Mouse (Mus musculus) adrenal gland, postnatal 36 days (tissue): Measurements from ENCODE around the gene Mfsd2a. TPM values are rescaled to one million over a fixed set of nuclear protein-coding genes. Genes with fewer than 3 reads are reported as not detected.

Experiments used
- total RNA-seq, 2 experiments: library from RNA; stranded (reverse); gene quantifications; 2 replicates each; pipeline ENCODE4 v1.2.3; 2021

Mfsd2a gene
- total RNA-seq, 2 experiments from 2014 or later = 5.4 to 6.6 TPM

Other genes starting within 250 kb of the Mfsd2a start
- gene Ppt1, start 124.9 kb downstream of the Mfsd2a start, total RNA-seq = 10 to 100 TPM; 65.3 to 82.9 TPM
- gene Cap1, start 75.1 kb downstream of the Mfsd2a start, total RNA-seq = 100 to 1,000 TPM; 139 to 163 TPM
- gene Mycl, start 34.5 kb upstream of the Mfsd2a start, total RNA-seq = 1 to 10 TPM; 3.8 to 4.9 TPM
- gene Trit1, start 55.4 kb upstream of the Mfsd2a start, total RNA-seq = 10 to 100 TPM; 25.2 to 25.7 TPM
- gene Bmp8b, start 144.0 kb upstream of the Mfsd2a start, total RNA-seq = not detected
- not detected for gene Oxct2b, start 155.1 kb upstream of the Mfsd2a start, total RNA-seq
- 10 to 100 TPM; 48.8 to 58.1 TPM for gene Ppie, start 178.8 kb upstream of the Mfsd2a start, total RNA-seq
- gene Hpcal4, start 222.0 kb upstream of the Mfsd2a start, total RNA-seq = 1 to 10 TPM; 4.0 to 4.2 TPM
- 10 to 100 TPM; 44.9 to 55.3 TPM for gene Nt5c1a, start 240.3 kb upstream of the Mfsd2a start, total RNA-seq